Mouse (Mus musculus): ENCODE measurements around the gene Borcs5. TPM values are rescaled to one million over a fixed set of nuclear protein-coding genes. Genes with fewer than 3 reads are reported as not detected.
A peak's percentile ranks its signal among the peaks of the same experiment; 100 is the strongest.

The Borcs5 gene
- polyA plus RNA-seq, 1 experiment from 2014 or later, result 13.9 TPM

DNA sequence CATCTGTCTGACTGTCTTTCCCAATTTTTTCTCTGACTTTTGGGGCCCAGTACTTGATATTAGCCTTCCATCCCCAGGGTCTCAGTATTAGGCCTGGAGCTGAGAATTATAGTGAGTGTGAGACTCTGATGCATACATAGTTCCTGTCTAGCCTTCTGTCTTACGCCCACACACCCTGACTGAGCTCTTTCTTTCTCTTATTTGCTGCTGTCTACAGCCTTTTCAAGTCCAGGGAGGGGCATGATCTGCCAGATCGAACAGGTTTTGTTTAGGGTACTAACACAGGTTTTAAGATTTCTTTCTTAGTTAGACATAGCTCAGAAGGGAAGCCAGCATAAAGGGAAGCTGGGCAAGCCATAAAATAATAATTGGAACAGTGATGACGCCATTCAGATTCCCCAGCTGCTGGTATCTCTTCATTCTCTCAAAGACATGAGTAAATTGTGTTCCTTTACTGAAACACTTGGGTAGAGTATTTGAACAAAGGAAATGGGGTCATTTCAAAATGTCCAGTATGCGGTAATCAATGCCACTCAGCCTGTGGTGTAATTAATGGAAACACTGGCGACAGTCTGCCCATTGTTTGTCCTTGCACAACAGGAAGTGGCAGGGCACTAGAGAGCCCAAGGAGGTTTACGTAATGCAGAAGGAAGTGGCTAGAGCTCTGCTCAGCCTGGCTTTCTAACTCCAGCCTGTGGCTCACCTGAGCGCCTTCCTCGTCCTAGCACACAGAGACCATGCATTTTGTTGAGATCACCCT is 61.3 kb downstream of the Borcs5 start:
- ATAC-seq (ENCODE audit: insufficient read depth), result peak; percentile 77; the same call in 1 of the 2 replicates
- Histone ChIP-seq H3K27me3 (ENCODE audit: insufficient read depth, low read length) (no peaks in the 10 kb centered on the region), H3K9me3 (ENCODE audit: low read depth, low read length) (no peaks in the 10 kb centered on the region), H3K4me3 (ENCODE audit: low read depth, low read length) (no peak overlapping the region), H3K4me1 (ENCODE audit: insufficient read depth) (no peaks in the 10 kb centered on the region), H3K36me3 (ENCODE audit: insufficient read depth) (no peaks in the 10 kb centered on the region), H3K27ac (ENCODE audit: low read depth) (peak overlapping the region; percentile 10; the same call in 1 of the 2 replicates), H3K4me2 (no peak overlapping the region), H3K9ac (no peak overlapping the region)
- peak; percentile 69 for DNase-seq
- 52% methylated on average over 8 of the region's 8 CpGs for WGBS
- no peak for TF ChIP-seq CTCF (IDR thresholded peaks at IDR 0.05; ENCODE audit: low read depth)

DNA sequence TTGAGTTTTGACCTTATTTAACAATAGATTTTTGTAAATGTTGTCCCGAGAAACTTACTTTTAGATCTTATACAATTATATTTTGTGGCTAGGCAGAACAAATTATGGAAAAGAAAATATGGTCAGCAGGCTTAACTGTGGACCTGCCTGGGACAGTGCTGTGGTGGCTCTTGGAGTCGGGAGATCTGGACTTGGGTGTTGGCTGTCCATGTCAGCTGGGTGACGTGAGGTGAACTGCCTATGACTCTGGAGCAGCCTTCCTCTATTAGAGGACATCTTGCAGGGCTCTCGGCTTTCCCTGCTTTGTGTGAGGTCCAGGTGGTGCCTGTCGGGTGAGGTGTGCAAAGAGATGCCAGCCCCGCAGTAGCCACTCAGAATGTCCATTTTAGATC is 61.9 kb downstream of the Borcs5 start:
- Histone ChIP-seq H3K4me1 (ENCODE audit: insufficient read depth) (no peaks in the 10 kb centered on the region), H3K4me2 (no peak overlapping the region), H3K27ac (ENCODE audit: low read depth) (no peak overlapping the region), H3K9ac (no peak overlapping the region), H3K4me3 (ENCODE audit: low read depth, low read length) (no peak overlapping the region), H3K27me3 (ENCODE audit: insufficient read depth, low read length) (no peaks in the 10 kb centered on the region), H3K36me3 (ENCODE audit: insufficient read depth) (no peaks in the 10 kb centered on the region), H3K9me3 (ENCODE audit: low read depth, low read length) (no peaks in the 10 kb centered on the region)
- no peak for DNase-seq
- WGBS, result 64% methylated on average over 6 of the region's 6 CpGs
- TF ChIP-seq CTCF (IDR thresholded peaks at IDR 0.05; ENCODE audit: low read depth), result no peak
- ATAC-seq (ENCODE audit: insufficient read depth), result no peak

GRCm38 (mm10) chr6:134702184-134702583 is 62.9 kb downstream of the Borcs5 start:
- 95% methylated on average over 7 of the region's 7 CpGs for WGBS

DNA sequence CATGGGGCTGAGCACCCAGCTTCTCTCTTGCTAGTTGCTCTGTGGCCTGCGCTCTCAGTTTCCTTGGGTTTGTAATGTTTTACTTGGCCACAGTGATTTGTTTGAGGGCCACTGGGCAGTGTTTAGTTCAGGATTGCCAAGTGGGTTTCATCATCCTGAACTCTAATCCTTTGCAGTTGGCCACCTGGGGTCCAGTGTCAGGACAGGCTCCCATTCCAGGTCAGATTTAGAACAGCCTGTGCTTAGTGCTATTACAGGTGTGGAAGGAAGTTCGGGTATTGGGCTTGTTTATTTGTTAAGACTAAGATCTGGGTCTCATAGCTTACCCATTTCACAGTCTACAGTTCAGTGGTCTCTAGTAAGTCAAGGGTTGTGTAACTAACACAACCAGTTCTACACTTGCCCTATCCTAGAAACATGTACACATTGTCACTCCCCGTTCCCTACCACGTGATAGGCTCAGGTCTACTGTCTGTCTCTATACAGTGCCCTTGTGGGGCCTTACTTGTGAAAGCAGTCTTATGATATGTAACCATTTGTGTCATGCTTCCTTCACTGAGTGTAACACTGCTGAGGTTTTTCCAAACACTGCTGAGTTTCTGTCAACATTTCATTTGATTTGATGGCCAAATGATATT is 63.9 kb downstream of the Borcs5 start:
- H3K9ac ChIP-seq, result no peak overlapping the region
- no peaks in the 10 kb centered on the region for H3K27me3 ChIP-seq (ENCODE audit: insufficient read depth, low read length)
- ATAC-seq (ENCODE audit: insufficient read depth) (no peak), DNase-seq (no peak)
- H3K4me1 ChIP-seq (ENCODE audit: insufficient read depth), result no peaks in the 10 kb centered on the region
- no peaks in the 10 kb centered on the region for H3K36me3 ChIP-seq (ENCODE audit: insufficient read depth)
- H3K9me3 ChIP-seq (ENCODE audit: low read depth, low read length), result no peaks in the 10 kb centered on the region
- no peak overlapping the region for H3K27ac ChIP-seq (ENCODE audit: low read depth)
- no peak overlapping the region for H3K4me3 ChIP-seq (ENCODE audit: low read depth, low read length)
- 83% methylated on average over 4 of the region's 4 CpGs for WGBS
- TF ChIP-seq CTCF (IDR thresholded peaks at IDR 0.05; ENCODE audit: low read depth), result no peak
- no peak overlapping the region for H3K4me2 ChIP-seq

More at GRCm38 (mm10) chr6:134702184-134702583, 62.9 kb downstream of the Borcs5 start:
- ATAC-seq (ENCODE audit: insufficient read depth) (no peak), DNase-seq (no peak)
- Histone ChIP-seq H3K36me3 (ENCODE audit: insufficient read depth) (no peaks in the 10 kb centered on the region), H3K4me3 (ENCODE audit: low read depth, low read length) (no peak overlapping the region), H3K4me2 (no peak overlapping the region), H3K4me1 (ENCODE audit: insufficient read depth) (no peaks in the 10 kb centered on the region), H3K9me3 (ENCODE audit: low read depth, low read length) (no peaks in the 10 kb centered on the region), H3K27me3 (ENCODE audit: insufficient read depth, low read length) (no peaks in the 10 kb centered on the region), H3K27ac (ENCODE audit: low read depth) (no peak overlapping the region), H3K9ac (no peak overlapping the region)
- no peak for TF ChIP-seq CTCF (IDR thresholded peaks at IDR 0.05; ENCODE audit: low read depth)

GRCm38 (mm10) chr6:134706467-134706866 is 67.2 kb downstream of the Borcs5 start:
- 75% methylated on average over 4 of the region's 4 CpGs for WGBS

DNA sequence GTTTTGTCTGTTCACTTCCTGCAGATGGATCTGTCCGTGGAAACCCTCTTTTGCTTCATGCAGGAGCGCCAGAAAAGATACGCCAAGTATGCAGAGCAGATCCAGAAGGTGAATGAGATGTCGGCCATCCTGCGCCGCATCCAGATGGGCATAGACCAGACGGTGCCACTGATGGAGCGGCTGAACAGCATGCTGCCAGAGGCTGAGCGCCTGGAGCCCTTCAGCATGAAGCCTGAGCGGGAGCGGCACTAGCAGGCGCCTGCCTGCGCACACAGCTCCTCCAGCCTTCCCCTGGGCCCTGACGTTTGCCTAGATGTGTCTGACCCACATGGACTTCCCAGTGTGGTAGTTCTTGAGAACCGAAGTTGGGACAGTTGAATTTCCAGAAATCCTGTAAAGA is 70.7 kb downstream of the Borcs5 start:
- H3K27me3 ChIP-seq (ENCODE audit: insufficient read depth, low read length), result no peaks in the 10 kb centered on the region
- H3K4me3 ChIP-seq (ENCODE audit: low read depth, low read length), result no peak overlapping the region
- H3K36me3 ChIP-seq (ENCODE audit: insufficient read depth), result peaks cover 4% of the 10 kb centered on the region; the same call in 1 of the 2 replicates
- no peaks in the 10 kb centered on the region for H3K9me3 ChIP-seq (ENCODE audit: low read depth, low read length)
- H3K4me1 ChIP-seq (ENCODE audit: insufficient read depth), result no peaks in the 10 kb centered on the region
- H3K4me2 ChIP-seq, result no peak overlapping the region
- H3K27ac ChIP-seq (ENCODE audit: low read depth), result no peak overlapping the region
- DNase-seq, result no peak
- no peak overlapping the region for H3K9ac ChIP-seq
- no peak for TF ChIP-seq CTCF (IDR thresholded peaks at IDR 0.05; ENCODE audit: low read depth)
- ATAC-seq (ENCODE audit: insufficient read depth), result no peak
- WGBS, result 77% methylated on average over 15 of the region's 15 CpGs

More at GRCm38 (mm10) chr6:134706467-134706866, 67.2 kb downstream of the Borcs5 start:
- Histone ChIP-seq H3K27ac (ENCODE audit: low read depth) (no peak overlapping the region), H3K9ac (no peak overlapping the region), H3K4me2 (no peak overlapping the region), H3K9me3 (ENCODE audit: low read depth, low read length) (no peaks in the 10 kb centered on the region), H3K27me3 (ENCODE audit: insufficient read depth, low read length) (no peaks in the 10 kb centered on the region), H3K4me3 (ENCODE audit: low read depth, low read length) (no peak overlapping the region), H3K4me1 (ENCODE audit: insufficient read depth) (no peaks in the 10 kb centered on the region), H3K36me3 (ENCODE audit: insufficient read depth) (no peaks in the 10 kb centered on the region)
- ATAC-seq (ENCODE audit: insufficient read depth) (no peak), DNase-seq (no peak)
- no peak for TF ChIP-seq CTCF (IDR thresholded peaks at IDR 0.05; ENCODE audit: low read depth)

- Histone ChIP-seq H3K9ac (no peak overlapping the region), H3K4me3 (ENCODE audit: low read depth, low read length) (no peak overlapping the region), H3K27me3 (ENCODE audit: insufficient read depth, low read length) (no peaks in the 10 kb centered on the region), H3K36me3 (ENCODE audit: insufficient read depth) (peaks cover 21% of the 10 kb centered on the region; the same call in 1 of the 2 replicates), H3K9me3 (ENCODE audit: low read depth, low read length) (no peaks in the 10 kb centered on the region), H3K27ac (ENCODE audit: low read depth) (no peak overlapping the region), H3K4me1 (ENCODE audit: insufficient read depth) (no peaks in the 10 kb centered on the region), H3K4me2 (no peak overlapping the region)
- no peak for DNase-seq
- ATAC-seq (ENCODE audit: insufficient read depth), result no peak
- TF ChIP-seq CTCF (IDR thresholded peaks at IDR 0.05; ENCODE audit: low read depth), result no peak
- WGBS, result 36% methylated on average over 3 of the region's 3 CpGs
Observed at GRCm38 (mm10) chr6:134713321-134713720, 74.0 kb downstream of the Borcs5 start.
